Mouse (Mus musculus): ENCODE data around the gene Mybpc3. TPM values are rescaled to one million over a fixed set of nuclear protein-coding genes. Genes with fewer than 3 reads are reported as not detected.

Gene Mybpc3
- 0.07 and 0.82 TPM in 2 replicates for polyA plus RNA-seq (2016; fragmentation: Nextera tagmentation; extraction: Ambion mirVana)

DNA sequence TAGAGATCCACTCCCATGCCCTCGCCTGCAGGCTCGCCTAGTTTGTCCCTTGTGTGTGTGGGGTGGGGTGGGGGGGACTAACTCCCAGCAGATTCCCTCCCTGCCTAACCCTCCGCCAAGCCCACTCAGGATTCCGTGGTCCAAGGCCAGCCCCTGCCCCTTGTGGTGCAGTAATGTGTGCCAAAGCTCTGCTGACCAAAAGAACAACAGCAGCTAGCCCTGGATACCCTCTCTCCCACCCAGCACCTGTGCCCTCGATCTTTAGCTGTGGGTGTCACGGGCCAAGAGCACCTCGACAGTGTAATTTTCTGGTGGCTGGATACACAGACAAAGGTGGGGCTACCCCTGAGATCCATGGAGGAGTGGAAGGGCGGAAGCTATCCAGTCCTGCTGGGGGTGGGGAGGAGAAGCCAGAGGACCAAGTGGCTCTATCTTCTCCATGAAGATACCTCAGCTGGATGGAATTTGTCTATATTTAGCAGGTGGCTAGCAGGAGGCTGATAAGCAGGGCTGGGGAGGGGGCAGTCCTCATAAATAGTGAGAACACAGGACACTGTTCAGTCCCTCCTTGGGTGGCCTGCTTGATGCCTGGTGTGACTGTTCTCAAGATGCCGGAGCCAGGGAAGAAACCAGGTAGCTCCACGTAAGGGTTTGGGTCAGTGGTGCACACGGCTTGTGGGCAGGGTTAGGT is at the start of gene Mybpc3:
Gene Mybpc3, plus strand, starts transcription at position 560 of the 691 bp plus-strand sequence.
- 81% methylated on average over 11 of the region's 11 CpGs for WGBS
- no peaks in the 10 kb centered on the region for H3K9me3 ChIP-seq

DNA sequence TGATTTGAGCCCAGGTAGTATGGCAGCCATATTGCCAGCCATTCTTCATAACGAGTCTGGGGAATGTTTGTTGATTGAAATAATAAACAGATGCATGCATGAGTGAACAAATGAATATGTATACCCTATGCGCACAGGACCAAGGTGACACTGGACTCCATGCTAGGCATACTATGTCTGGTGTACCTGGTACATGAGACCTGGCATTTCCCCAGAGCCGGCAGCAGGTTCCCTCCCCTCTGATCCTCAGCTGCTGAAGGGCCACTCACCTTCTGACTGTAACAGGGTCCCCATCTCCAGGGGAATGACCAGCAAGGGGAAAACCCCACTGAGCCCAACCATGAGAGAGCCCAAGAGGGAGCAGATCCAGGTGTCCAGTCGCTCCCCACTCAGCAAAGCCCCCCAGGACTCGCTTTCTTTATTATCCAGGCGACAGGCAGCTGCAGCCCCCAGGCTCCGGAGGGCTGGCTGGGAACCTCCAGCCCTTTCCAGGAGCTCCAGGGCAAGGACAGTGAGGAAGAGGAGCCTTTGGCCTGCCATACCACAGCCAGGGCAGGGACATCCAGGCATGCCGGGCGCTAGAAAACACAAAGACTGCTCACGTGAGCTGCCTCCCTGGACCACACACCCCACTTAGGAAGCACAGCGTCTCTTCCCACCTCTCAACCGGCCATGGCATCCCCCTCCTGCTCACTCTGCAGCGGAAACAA is 49.6 kb upstream of the Mybpc3 start:
- H3K27me3 ChIP-seq (replicated peaks; ENCODE audit: low read depth, poor library complexity, severe bottlenecking), result no peaks in the 10 kb centered on the region
- no peak for DNase-seq (ENCODE audit: low spot score)
- H3K9me3 ChIP-seq, result no peaks in the 10 kb centered on the region
- 59% methylated on average over 13 of the region's 13 CpGs for WGBS
- H3K27ac ChIP-seq (replicated peaks), result peak overlapping the region; percentile 85; the same call in 1 of the 2 replicates
- peaks cover 35% of the 10 kb centered on the region for H3K4me1 ChIP-seq
- H3K36me3 ChIP-seq (replicated peaks), result peaks cover 42% of the 10 kb centered on the region
- H3K4me3 ChIP-seq, result peak overlapping the region; percentile 70; the same call in 1 of the 2 replicates

More for the DNA sequence above, at the start of gene Mybpc3:
- H3K27ac ChIP-seq (replicated peaks), result no peak within 1 kb of the TSS
- H3K36me3 ChIP-seq (replicated peaks), result no peaks in the 10 kb centered on the region
- H3K4me3 ChIP-seq, result no peak within 1 kb of the TSS
- H3K27me3 ChIP-seq (replicated peaks; ENCODE audit: low read depth, poor library complexity, severe bottlenecking), result peaks cover 43% of the 10 kb centered on the region
- no peak for DNase-seq (ENCODE audit: low spot score)
- H3K4me1 ChIP-seq, result peaks cover 19% of the 10 kb centered on the region

DNA sequence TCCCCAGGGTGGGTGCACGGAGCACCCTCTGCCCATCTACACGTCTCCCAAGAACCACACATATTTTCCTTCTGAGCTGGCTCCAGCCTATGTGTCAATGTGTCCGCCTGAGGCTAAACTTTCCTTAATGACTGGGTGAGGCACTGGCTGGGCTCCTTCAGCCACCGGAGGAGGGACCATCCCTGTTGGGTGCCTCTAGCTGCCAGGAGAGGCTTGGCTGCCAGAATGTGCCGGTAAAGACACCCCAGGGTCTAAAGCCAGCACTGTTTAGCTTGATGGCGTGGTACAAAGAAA is 49.1 kb upstream of the Mybpc3 start:
- Histone ChIP-seq H3K4me1 (peaks cover 35% of the 10 kb centered on the region), H3K36me3 (replicated peaks) (peaks cover 37% of the 10 kb centered on the region), H3K27ac (replicated peaks) (peak overlapping the region; percentile 85; the same call in 1 of the 2 replicates), H3K27me3 (replicated peaks; ENCODE audit: low read depth, poor library complexity, severe bottlenecking) (no peaks in the 10 kb centered on the region), H3K9me3 (no peaks in the 10 kb centered on the region), H3K4me3 (peak overlapping the region; percentile 70)
- no peak for DNase-seq (ENCODE audit: low spot score)
- 48% methylated on average over 6 of the region's 6 CpGs for WGBS

DNA sequence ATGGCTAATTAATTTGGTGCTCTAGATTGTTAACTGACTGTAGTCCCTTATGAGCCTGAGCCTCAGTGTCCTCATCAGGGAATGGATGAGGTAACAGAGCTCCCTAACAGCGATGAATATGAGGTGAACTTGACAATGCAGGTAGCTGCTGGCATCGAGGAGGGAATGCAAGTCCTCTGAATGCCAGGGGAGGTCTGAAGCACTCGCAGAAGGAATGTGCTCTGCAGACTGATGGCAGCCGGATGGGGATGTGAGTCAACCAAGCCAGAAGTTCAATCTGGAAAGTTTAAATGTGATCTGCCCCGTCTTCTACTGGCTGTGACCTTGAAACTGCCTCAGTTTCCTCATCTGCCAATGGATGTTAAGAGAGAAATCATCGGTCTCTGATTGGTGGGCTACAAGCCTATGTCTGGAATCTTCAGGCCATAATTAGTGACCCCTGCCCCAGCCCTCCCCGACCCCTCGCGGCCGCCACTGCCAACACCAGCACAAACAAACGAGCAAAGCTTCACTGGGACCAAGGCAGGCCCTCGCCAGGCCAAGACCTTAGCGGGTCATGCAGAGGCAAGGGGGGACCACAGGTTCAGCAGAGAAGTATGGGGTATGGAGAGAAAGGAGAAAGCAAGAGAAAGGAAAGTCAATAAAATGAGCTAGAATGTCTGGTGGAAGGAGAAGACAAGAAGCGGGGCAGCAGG is 48.5 kb upstream of the Mybpc3 start:
- peak overlapping the region; percentile 85 for H3K27ac ChIP-seq (replicated peaks)
- WGBS, result 8% methylated on average over 14 of the region's 14 CpGs
- DNase-seq (ENCODE audit: low spot score), result peak; percentile 67
- no peaks in the 10 kb centered on the region for H3K27me3 ChIP-seq (replicated peaks; ENCODE audit: low read depth, poor library complexity, severe bottlenecking)
- peaks cover 35% of the 10 kb centered on the region for H3K4me1 ChIP-seq
- peaks cover 31% of the 10 kb centered on the region for H3K36me3 ChIP-seq (replicated peaks)
- peak overlapping the region; percentile 70 for H3K4me3 ChIP-seq
- H3K9me3 ChIP-seq, result no peaks in the 10 kb centered on the region

- peak within 1 kb of the TSS; percentile 70 for H3K4me3 ChIP-seq
- peak; percentile 97 for DNase-seq (ENCODE audit: low spot score)
- WGBS, result under 1% methylated on average over 69 of the region's 69 CpGs
Measured at GRCm38 (mm10) chr2:91070076-91070800, 47.7 kb upstream of the Mybpc3 start, which contains the start of gene Slc39a13. Gene Slc39a13 (minus strand): TSS chr2:91070417.

DNA sequence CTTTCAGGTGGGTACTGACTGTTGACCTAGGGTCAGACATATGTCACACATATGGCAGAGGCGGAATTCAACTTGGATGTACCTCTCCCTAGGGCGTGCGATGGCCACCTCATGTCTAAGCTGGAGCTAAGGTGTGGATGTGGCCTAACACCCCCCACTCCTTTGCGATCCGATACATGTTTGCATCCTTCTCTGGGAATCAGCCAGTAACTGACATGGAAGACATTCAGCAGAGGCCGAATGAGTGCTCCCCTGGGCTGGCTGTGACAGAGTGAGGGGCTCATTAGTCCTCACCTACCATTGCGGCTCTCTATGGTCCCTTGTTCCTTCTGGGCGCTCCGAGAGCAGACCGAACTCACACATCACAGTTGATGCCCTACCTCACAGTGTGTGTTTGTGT is 46.9 kb upstream of the Mybpc3 start:
- no peak for DNase-seq (ENCODE audit: low spot score)
- H3K27me3 ChIP-seq (replicated peaks; ENCODE audit: low read depth, poor library complexity, severe bottlenecking), result no peaks in the 10 kb centered on the region
- H3K36me3 ChIP-seq (replicated peaks), result peaks cover 16% of the 10 kb centered on the region
- H3K4me3 ChIP-seq, result peak overlapping the region; percentile 70
- WGBS, result 82% methylated on average over 10 of the region's 10 CpGs
- peak overlapping the region; percentile 85 for H3K27ac ChIP-seq (replicated peaks)
- no peaks in the 10 kb centered on the region for H3K9me3 ChIP-seq
- H3K4me1 ChIP-seq, result peaks cover 35% of the 10 kb centered on the region

More at GRCm38 (mm10) chr2:91070076-91070800, 47.7 kb upstream of the Mybpc3 start, which contains the start of gene Slc39a13:
- H3K27ac ChIP-seq (replicated peaks), result peak within 1 kb of the TSS; percentile 85
- H3K36me3 ChIP-seq (replicated peaks), result peaks cover 24% of the 10 kb centered on the region
- no peaks in the 10 kb centered on the region for H3K9me3 ChIP-seq
- no peaks in the 10 kb centered on the region for H3K27me3 ChIP-seq (replicated peaks; ENCODE audit: low read depth, poor library complexity, severe bottlenecking)
- H3K4me1 ChIP-seq, result peaks cover 35% of the 10 kb centered on the region

- 30% methylated on average over 1 of the region's 1 CpGs for WGBS
- H3K4me3 ChIP-seq, result no peak overlapping the region
- peaks cover 35% of the 10 kb centered on the region for H3K4me1 ChIP-seq
- H3K36me3 ChIP-seq (replicated peaks), result peaks cover 6% of the 10 kb centered on the region
- DNase-seq (ENCODE audit: low spot score), result no peak
- H3K27ac ChIP-seq (replicated peaks), result no peak overlapping the region
- H3K27me3 ChIP-seq (replicated peaks; ENCODE audit: low read depth, poor library complexity, severe bottlenecking), result no peaks in the 10 kb centered on the region
- no peaks in the 10 kb centered on the region for H3K9me3 ChIP-seq
Measured at GRCm38 (mm10) chr2:91072092-91072491, 45.9 kb upstream of the Mybpc3 start.

DNA sequence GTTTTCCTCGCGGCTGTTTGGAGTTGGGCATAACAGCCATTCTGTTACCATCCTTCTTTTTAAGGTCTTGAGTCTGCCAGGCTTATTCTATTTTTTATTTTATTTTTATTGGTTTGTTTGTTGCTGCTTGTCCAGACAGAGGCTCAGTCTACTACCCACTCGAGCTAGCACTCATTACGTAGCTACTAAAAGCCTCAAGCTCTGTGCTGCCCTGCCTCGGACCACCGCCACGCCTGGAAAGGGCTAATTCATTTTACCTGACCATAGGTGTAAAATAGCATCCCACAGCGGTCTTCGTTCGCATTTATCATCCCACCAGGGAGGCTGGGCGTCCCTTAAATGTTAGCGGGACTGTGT is 40.0 kb upstream of the Mybpc3 start:
- Histone ChIP-seq H3K9me3 (no peaks in the 10 kb centered on the region), H3K27me3 (replicated peaks; ENCODE audit: low read depth, poor library complexity, severe bottlenecking) (peaks cover 24% of the 10 kb centered on the region), H3K4me3 (peak overlapping the region; percentile 63), H3K27ac (replicated peaks) (no peak overlapping the region), H3K36me3 (replicated peaks) (no peaks in the 10 kb centered on the region), H3K4me1 (peaks cover 20% of the 10 kb centered on the region)
- WGBS, result 18% methylated on average over 12 of the region's 12 CpGs
- no peak for DNase-seq (ENCODE audit: low spot score)

GRCm38 (mm10) chr2:91078314-91079025 is 39.5 kb upstream of the Mybpc3 start:
- DNase-seq (ENCODE audit: low spot score), result peak; percentile 60
- H3K27ac ChIP-seq (replicated peaks), result peak overlapping the region; percentile 80
- WGBS, result 2% methylated on average over 36 of the region's 36 CpGs
- no peaks in the 10 kb centered on the region for H3K36me3 ChIP-seq (replicated peaks)
- H3K9me3 ChIP-seq, result no peaks in the 10 kb centered on the region
- peaks cover 24% of the 10 kb centered on the region for H3K27me3 ChIP-seq (replicated peaks; ENCODE audit: low read depth, poor library complexity, severe bottlenecking)
- peaks cover 23% of the 10 kb centered on the region for H3K4me1 ChIP-seq
- H3K4me3 ChIP-seq, result peak overlapping the region; percentile 63

GRCm38 (mm10) chr2:91079026-91079384 is 38.9 kb upstream of the Mybpc3 start:
- WGBS, result 31% methylated on average over 5 of the region's 5 CpGs
- Histone ChIP-seq H3K9me3 (no peaks in the 10 kb centered on the region), H3K4me1 (peaks cover 23% of the 10 kb centered on the region), H3K27me3 (replicated peaks; ENCODE audit: low read depth, poor library complexity, severe bottlenecking) (peaks cover 24% of the 10 kb centered on the region), H3K27ac (replicated peaks) (peak overlapping the region; percentile 80), H3K4me3 (peak overlapping the region; percentile 63), H3K36me3 (replicated peaks) (no peaks in the 10 kb centered on the region)
- DNase-seq (ENCODE audit: low spot score), result no peak

- Histone ChIP-seq H3K27me3 (replicated peaks; ENCODE audit: low read depth, poor library complexity, severe bottlenecking) (peaks cover 24% of the 10 kb centered on the region), H3K4me3 (no peak overlapping the region), H3K36me3 (replicated peaks) (no peaks in the 10 kb centered on the region), H3K27ac (replicated peaks) (no peak overlapping the region; the same call in 1 of the 2 replicates), H3K9me3 (no peaks in the 10 kb centered on the region), H3K4me1 (peaks cover 32% of the 10 kb centered on the region)
- WGBS, result 82% methylated on average over 8 of the region's 8 CpGs
- no peak for DNase-seq (ENCODE audit: low spot score)
Measured at GRCm38 (mm10) chr2:91080784-91081513, 37.0 kb upstream of the Mybpc3 start.
